Mouse (Mus musculus): ENCODE data around the gene Acox3.

Acox3 gene

DNA sequence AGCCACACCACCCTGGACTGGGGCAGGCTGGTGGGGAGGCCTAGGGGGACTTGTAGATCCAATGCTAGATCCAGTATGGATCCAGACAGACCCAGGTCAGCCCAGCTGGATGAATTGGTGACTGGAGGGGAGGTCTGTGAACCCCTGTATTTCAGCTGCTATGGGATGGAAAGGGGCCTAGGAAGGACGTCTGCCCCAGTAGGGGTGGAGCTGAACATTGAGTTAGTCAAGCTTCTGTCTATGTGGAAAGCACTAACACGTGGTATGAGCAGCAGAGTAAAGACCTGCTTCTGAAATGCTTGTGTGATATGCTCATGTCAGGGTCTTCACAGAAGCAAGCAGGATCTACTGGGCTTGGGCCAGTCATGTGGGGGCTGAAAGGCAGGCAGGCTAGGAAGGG is 65.4 kb downstream of the Acox3 start:
- no peak for DNase-seq (ENCODE audit: low read depth, low spot score)

DNA sequence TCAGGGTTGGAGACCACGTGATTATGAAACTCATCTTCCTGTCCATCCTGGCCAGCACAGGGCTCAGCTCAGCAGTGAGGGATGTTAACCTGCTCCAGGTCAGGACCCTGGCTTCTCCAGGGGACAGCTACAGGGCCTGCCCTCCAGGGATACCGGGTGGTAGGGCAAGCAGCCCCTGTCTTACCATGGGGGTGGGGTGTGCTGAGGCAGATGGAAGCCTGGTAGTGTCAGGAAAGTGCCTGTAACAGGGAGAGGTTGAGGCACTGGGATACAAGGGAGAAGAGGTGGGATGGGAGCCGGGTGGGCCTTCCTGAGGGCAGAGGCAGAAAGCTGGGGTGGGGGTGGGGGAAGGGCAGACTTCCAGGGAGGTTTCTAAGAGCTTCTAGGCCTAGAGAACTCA is 69.5 kb downstream of the Acox3 start:
- no peak for DNase-seq (ENCODE audit: low read depth, low spot score)

DNA sequence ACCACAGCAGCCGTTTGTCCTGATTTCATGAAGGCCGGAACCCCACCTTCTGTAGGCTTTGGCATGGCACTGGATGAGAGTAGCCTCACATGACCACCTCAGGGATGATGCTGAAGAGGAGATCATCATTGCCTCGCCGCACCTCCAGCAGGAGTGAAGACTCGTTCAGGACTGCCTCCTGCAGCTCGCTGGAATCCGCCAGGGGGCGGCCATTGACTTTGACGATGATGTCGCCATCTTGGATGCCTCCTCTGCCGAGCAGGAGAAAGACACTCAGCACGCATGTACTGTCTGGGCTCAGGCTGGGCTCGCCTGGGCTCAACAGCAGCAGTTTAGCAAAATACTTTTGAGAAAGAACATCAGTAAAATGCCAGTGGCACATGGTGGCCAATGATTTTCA is 70.0 kb downstream of the Acox3 start:
- no peak for DNase-seq (ENCODE audit: low read depth, low spot score)

DNA sequence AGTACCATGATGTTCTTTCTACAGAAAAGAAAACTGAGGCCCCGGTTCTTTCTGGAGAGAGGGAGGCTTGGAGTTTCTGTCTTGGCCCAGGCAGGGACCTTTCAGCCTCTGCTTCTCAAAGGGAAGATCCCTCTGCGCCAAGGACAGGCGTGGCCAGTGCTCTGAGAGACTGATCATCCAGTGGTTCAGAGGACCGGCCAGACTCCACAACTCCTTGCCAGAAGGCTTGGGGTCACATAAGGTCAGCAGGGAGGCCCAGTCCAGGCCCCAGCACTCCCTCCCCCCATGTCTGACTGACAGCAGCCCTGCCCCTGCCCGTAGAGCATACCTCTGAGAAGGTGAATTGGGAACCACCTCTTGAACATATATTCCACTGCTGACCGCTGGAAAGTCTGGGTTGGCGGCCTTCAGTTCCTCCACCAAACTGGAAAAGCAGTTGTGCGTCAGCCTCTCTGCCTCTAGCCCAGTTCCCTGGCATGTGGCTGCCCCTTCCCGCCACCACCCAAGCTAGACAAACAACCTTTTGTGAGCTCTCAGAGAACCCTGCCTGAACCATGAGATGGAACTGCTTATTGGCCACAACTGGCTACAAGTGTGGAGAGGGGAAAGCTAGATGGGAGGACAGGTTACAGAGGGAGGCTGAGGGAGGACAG is 71.0 kb downstream of the Acox3 start:
- no peak for DNase-seq (ENCODE audit: low read depth, low spot score)

DNA sequence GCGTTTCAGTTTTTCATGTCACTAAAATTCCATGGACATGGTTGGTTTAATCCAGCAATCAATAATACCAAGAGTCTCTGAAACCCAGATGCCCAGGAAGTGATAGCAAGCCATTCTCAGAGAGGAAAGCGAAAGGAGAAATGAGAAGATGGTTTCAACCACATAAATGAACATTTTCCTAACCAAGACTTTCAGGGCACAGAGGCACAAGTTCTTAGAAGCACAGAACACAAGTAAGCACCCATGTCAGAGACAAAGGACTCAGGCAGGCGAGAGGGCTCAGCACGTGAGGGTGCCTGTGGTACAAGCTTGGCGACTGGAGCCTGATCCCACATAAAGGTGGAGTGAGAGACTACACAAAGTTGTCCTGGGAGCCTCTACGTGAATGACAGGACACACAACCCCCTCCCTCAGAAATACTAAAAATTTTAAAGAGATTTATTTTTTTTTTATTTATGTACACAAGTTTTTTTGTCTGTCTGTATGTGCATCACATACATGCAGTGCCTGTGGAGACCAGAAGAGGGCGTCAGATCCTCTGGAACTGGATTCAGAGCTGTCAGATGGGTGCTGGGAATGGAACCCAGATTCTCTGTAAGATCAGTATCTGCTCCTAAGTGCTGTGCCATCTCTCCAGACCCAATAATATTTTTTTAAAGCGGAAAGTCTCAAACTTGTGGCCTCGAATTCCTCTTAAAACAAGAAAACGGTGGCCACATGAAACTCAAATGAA is 73.1 kb downstream of the Acox3 start:
- no peak for DNase-seq (ENCODE audit: low read depth, low spot score)

DNA sequence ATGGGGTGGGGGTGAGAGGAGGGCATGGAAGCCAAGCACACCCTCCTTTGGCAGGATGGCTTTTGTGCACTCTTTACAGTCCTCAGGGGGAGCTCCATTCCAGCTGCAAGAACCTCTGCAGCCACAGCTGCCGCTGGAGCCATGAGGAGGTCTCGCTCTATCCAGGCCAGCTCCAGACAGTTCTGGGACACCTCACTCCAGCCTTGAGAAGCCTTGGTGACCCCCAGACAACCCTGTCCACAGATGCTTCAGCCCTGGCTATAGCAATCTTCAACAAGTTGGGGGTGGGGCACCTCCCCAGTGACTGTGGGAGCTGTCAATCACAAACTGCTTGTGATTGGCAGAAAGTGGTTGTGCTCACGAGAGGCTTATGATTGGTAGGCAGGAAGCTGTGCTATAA is 76.7 kb downstream of the Acox3 start:
- DNase-seq (ENCODE audit: low read depth, low spot score), result no peak

DNA sequence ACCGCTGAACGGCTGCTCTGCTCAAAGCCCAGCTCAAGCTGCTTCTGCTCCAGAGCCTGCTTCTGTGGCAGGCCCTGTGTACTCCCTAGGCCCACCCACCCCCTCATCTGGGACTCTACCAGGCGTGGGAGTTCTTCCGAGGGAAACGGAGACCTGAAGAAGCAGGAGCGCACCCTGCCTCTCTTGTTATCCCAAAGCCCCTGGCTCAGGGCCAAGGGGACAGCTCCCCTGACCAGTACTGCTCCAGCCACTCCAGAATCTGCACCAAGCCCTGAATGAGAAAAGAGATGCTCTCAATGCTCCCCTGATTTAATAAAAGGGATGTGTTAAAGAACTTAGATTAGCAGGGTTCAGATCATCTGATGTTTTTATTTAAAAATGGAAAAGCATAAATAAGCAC is 78.4 kb downstream of the Acox3 start:
- DNase-seq (ENCODE audit: low read depth, low spot score), result no peak

DNA sequence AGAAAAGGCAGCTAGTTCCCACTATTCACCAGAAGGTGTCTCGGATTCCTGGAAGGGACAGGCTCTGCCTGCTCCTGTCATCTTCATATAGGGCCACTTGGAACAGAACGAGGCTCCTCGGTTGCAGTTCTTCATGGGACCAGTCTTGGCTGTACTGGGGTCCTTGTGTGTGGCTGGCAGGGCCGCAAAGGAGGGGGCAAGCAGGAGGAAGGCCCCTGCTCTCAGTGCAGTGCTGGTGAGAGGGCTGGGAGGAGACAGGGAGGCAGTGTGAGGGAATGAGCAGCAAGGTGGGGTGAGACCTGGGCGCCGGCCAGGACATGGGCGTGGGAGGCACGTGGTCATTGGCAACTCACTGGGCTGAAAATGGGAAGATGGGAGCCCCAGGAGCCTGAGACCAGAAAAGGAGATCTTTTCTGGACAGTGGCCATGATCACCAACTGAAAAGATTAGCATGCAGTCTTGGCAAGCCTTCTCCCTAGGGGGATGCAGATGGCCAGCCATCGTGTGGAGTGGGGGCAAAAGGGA is 79.2 kb downstream of the Acox3 start:
- DNase-seq (ENCODE audit: low read depth, low spot score), result no peak

Measured in CD4-positive, CD25-positive, alpha-beta regulatory T cell, adult 2 months (primary cell).